Mouse (Mus musculus): Measurements from ENCODE around the gene Srebf2. TPM values are rescaled to one million over a fixed set of nuclear protein-coding genes. Genes with fewer than 3 reads are reported as not detected.

Srebf2 gene
- polyA plus RNA-seq, 1 experiment: 285 TPM

DNA sequence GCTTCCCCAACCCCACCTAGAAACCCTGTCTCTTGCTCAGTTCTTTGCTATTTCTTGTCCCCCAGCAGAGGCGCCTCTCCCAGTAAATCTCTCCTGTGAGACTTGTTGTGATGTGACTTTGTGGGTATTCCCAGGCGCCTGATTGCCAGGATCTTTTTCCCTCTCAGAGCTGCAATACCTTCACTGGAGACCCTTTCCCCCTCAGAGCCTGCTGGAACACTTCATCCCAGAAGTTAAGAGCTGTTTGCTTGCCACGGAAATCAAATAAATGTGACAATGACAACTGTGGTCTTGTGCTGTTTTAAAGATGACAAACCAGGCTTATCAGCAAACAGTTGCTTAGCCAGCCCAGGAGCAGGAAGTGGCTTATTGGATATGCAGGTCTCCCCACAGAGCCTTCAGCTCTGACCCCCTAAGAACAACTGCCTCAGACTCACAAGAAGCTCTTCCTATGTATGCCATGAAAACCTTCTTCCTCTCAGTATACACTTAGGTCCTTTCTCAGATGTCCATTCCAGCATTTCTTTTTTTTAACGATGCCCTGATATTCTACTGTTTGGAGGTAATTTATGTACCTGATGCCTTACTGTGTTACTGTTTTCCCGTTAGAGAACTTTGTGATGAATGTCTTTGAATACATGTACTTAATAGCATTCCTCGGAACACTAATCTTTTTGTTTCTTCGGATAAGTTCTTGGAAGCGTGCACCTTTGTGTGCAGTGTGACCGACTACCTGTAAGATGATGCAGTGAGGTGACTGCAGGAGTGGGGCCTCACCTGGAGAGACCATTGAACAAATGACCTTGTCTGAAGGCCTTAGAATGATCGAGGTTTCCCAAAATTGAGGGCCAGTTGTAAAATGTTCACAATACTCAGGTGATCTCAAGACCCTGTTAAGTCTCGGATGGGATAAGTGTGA, 871 bp upstream of the Srebf2 start:
- Histone ChIP-seq H3K79me2 (ENCODE audit: control insufficient read depth, insufficient read depth) (peaks cover 34% of the 10 kb centered on the region), H3K4me2 (ENCODE audit: low read depth) (peak overlapping the region; percentile 89), H3K27me3 (ENCODE audit: control insufficient read depth, insufficient read depth, insufficient read length) (no peaks in the 10 kb centered on the region), H3K4me3 (peak overlapping the region; percentile 67), H3ac (ENCODE audit: control insufficient read depth, insufficient read length) (no peak overlapping the region), H3K36me3 (ENCODE audit: control insufficient read depth, insufficient read depth) (peaks cover 28% of the 10 kb centered on the region)
- TF ChIP-seq MYOG (IDR thresholded peaks at IDR 0.05; ENCODE audit: control insufficient read depth in 1 of 3, insufficient read depth in 1 of 3, insufficient read length in 2 of 3, low read depth in 2 of 3) (peak in 2 of 3 experiments; percentile 3 to 47), USF1 (IDR thresholded peaks at IDR 0.05; ENCODE audit: low read depth) (no peak), MYOD1 (IDR thresholded peaks at IDR 0.05; ENCODE audit: control insufficient read depth in 1 of 3, insufficient read length in 2 of 3, low read depth in 2 of 3) (peak in 1 of 3 experiments; percentile 34)

DNA sequence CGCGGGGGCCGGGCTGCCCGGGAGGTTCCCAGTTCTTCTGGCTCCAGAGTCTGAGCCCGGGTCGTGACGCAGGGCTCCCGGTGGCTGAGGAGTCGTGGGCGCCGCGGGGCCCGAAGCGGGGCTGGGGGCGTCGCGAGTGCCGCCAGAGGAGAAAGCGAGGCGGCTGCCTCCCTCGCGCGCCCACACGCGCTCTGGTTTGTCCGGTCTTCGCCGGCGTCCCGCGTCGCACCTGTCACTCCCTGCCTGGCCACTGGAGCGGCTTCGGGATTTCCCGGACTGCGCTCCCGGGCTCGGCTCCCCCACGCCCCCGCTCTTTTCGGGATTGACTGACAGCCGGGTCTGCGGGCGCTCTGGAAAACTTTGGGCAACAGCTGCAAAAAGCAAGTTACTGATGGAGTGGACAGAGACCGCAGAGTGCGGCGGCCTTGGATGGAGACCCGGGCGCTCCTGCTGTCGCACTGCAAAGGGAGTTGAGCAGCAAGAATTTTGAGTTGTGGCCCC, 680 bp downstream of the Srebf2 start:
- Histone ChIP-seq H3K79me2 (ENCODE audit: control insufficient read depth, insufficient read depth) (peaks cover 49% of the 10 kb centered on the region), H3K4me3 (peak overlapping the region; percentile 67), H3K27me3 (ENCODE audit: control insufficient read depth, insufficient read depth, insufficient read length) (no peaks in the 10 kb centered on the region), H3ac (ENCODE audit: control insufficient read depth, insufficient read length) (peak overlapping the region; percentile 48), H3K4me2 (ENCODE audit: low read depth) (peak overlapping the region; percentile 88), H3K36me3 (ENCODE audit: control insufficient read depth, insufficient read depth) (peaks cover 14% of the 10 kb centered on the region)
- TF ChIP-seq SRF (IDR thresholded peaks at IDR 0.05; ENCODE audit: control insufficient read depth, insufficient read length, low read depth) (no peak), TCF3 (IDR thresholded peaks at IDR 0.05; ENCODE audit: insufficient read length, low read depth) (peak; percentile 80), E2F4 (IDR thresholded peaks at IDR 0.05; ENCODE audit: insufficient read depth) (peak; percentile 23), REST (IDR thresholded peaks at IDR 0.05; ENCODE audit: insufficient read depth, insufficient read length) (no peak), POLR2A (IDR thresholded peaks at IDR 0.05; ENCODE audit: insufficient read length, low read depth) (peak; percentile 76), MYOD1 (IDR thresholded peaks at IDR 0.05; ENCODE audit: control insufficient read depth in 1 of 3, insufficient read length in 2 of 3, low read depth in 2 of 3) (peak; percentile 81 to 97 (median 95)), MAX (IDR thresholded peaks at IDR 0.05; ENCODE audit: low read depth) (no peak), CEBPB (IDR thresholded peaks at IDR 0.05; ENCODE audit: insufficient read depth, poor library complexity, severe bottlenecking) (no peak), MYOG (IDR thresholded peaks at IDR 0.05; ENCODE audit: control insufficient read depth in 1 of 3, insufficient read depth in 1 of 3, insufficient read length in 2 of 3, low read depth in 2 of 3) (peak; percentile 82 to 96 (median 96)), TCF12 (IDR thresholded peaks at IDR 0.05; ENCODE audit: insufficient read depth, poor library complexity, severe bottlenecking) (peak; percentile 94), USF1 (IDR thresholded peaks at IDR 0.05; ENCODE audit: low read depth) (no peak), POLR2AphosphoS2 (IDR thresholded peaks at IDR 0.05; ENCODE audit: insufficient read length, low read depth) (peak; percentile 75)

DNA sequence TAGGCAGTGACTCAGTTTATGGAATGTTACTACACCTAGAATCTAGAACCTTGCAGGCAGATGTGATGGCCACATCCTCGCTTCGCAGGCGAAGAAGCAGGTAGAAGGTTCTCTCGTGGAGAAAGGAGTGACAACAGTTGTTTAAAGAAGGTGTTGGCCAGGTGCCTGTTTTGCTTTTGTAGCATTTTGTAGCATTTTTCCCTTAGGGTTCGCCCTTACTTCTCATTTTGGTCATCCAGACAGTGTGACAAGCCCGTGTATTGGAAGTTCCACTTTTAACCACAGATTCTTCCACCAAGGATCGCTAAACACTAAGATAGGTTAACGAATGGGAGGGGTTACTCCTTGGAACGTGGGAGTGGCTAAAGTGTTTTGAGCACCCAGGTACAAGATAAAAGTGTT, 1.5 kb downstream of the Srebf2 start:
- TF ChIP-seq REST (IDR thresholded peaks at IDR 0.05; ENCODE audit: insufficient read depth, insufficient read length): no peak
- TF ChIP-seq CEBPB (IDR thresholded peaks at IDR 0.05; ENCODE audit: insufficient read depth, poor library complexity, severe bottlenecking): no peak
- TF ChIP-seq MYOG (IDR thresholded peaks at IDR 0.05; ENCODE audit: control insufficient read depth in 1 of 3, insufficient read depth in 1 of 3, insufficient read length in 2 of 3, low read depth in 2 of 3): no peak
- TF ChIP-seq POLR2A (IDR thresholded peaks at IDR 0.05; ENCODE audit: insufficient read length, low read depth): no peak
- no peak for TF ChIP-seq USF1 (IDR thresholded peaks at IDR 0.05; ENCODE audit: low read depth)
- no peak for TF ChIP-seq POLR2AphosphoS2 (IDR thresholded peaks at IDR 0.05; ENCODE audit: insufficient read length, low read depth)
- no peak for TF ChIP-seq MAX (IDR thresholded peaks at IDR 0.05; ENCODE audit: low read depth)
- TF ChIP-seq TCF12 (IDR thresholded peaks at IDR 0.05; ENCODE audit: insufficient read depth, poor library complexity, severe bottlenecking): no peak
- TF ChIP-seq TCF3 (IDR thresholded peaks at IDR 0.05; ENCODE audit: insufficient read length, low read depth): no peak
- TF ChIP-seq MYOD1 (IDR thresholded peaks at IDR 0.05; ENCODE audit: control insufficient read depth in 1 of 3, insufficient read length in 2 of 3, low read depth in 2 of 3): no peak
- TF ChIP-seq SRF (IDR thresholded peaks at IDR 0.05; ENCODE audit: control insufficient read depth, insufficient read length, low read depth): no peak
- TF ChIP-seq E2F4 (IDR thresholded peaks at IDR 0.05; ENCODE audit: insufficient read depth): no peak

DNA sequence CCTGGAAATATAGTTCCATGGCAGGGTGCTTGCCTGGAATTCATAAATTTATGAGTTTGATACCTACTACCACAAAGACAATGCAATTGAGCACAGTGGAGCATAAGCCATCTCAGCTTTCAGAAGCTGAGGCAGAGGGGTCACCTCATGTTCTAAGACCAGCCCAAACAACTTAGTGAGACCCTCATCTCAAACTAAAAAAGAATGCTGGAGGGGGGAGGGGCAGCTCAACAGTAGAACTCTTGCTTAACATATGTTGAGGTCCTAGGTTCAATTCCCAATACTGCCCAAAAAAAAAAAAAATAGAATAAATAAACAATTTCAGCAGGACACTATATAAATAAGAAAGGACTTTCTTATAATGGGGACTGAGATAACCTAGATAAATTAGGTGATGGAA, 3.1 kb downstream of the Srebf2 start:
- Histone ChIP-seq H3K79me2 (ENCODE audit: control insufficient read depth, insufficient read depth) (peaks cover 73% of the 10 kb centered on the region), H3ac (ENCODE audit: control insufficient read depth, insufficient read length) (no peak overlapping the region), H3K36me3 (ENCODE audit: control insufficient read depth, insufficient read depth) (peaks cover 19% of the 10 kb centered on the region), H3K27me3 (ENCODE audit: control insufficient read depth, insufficient read depth, insufficient read length) (no peaks in the 10 kb centered on the region), H3K4me3 (no peak overlapping the region), H3K4me2 (ENCODE audit: low read depth) (peak overlapping the region; percentile 26)
- TF ChIP-seq TCF3 (IDR thresholded peaks at IDR 0.05; ENCODE audit: insufficient read length, low read depth) (no peak), TCF12 (IDR thresholded peaks at IDR 0.05; ENCODE audit: insufficient read depth, poor library complexity, severe bottlenecking) (no peak), USF1 (IDR thresholded peaks at IDR 0.05; ENCODE audit: low read depth) (no peak), CEBPB (IDR thresholded peaks at IDR 0.05; ENCODE audit: insufficient read depth, poor library complexity, severe bottlenecking) (no peak), REST (IDR thresholded peaks at IDR 0.05; ENCODE audit: insufficient read depth, insufficient read length) (no peak), SRF (IDR thresholded peaks at IDR 0.05; ENCODE audit: control insufficient read depth, insufficient read length, low read depth) (no peak), MYOD1 (IDR thresholded peaks at IDR 0.05; ENCODE audit: control insufficient read depth in 1 of 3, insufficient read length in 2 of 3, low read depth in 2 of 3) (no peak), POLR2AphosphoS2 (IDR thresholded peaks at IDR 0.05; ENCODE audit: insufficient read length, low read depth) (no peak), MAX (IDR thresholded peaks at IDR 0.05; ENCODE audit: low read depth) (no peak), MYOG (IDR thresholded peaks at IDR 0.05; ENCODE audit: control insufficient read depth in 1 of 3, insufficient read depth in 1 of 3, insufficient read length in 2 of 3, low read depth in 2 of 3) (no peak), POLR2A (IDR thresholded peaks at IDR 0.05; ENCODE audit: insufficient read length, low read depth) (no peak), E2F4 (IDR thresholded peaks at IDR 0.05; ENCODE audit: insufficient read depth) (no peak)

More for the DNA sequence above, 1.5 kb downstream of the Srebf2 start:
- Histone ChIP-seq H3K4me3 (peak overlapping the region; percentile 67), H3K36me3 (ENCODE audit: control insufficient read depth, insufficient read depth) (peaks cover 19% of the 10 kb centered on the region), H3K4me2 (ENCODE audit: low read depth) (peak overlapping the region; percentile 88), H3K79me2 (ENCODE audit: control insufficient read depth, insufficient read depth) (peaks cover 58% of the 10 kb centered on the region), H3K27me3 (ENCODE audit: control insufficient read depth, insufficient read depth, insufficient read length) (no peaks in the 10 kb centered on the region), H3ac (ENCODE audit: control insufficient read depth, insufficient read length) (peak overlapping the region; percentile 48)
